Mouse (Mus musculus) adrenal gland, adult (tissue): ENCODE measurements around the gene Ntn5.
"Not testable (repeated sequence)": the region's sequence is repeated elsewhere in the genome, so short reads cannot be mapped to it uniquely, and the experiment has no call there.

Source experiments
- DNase-seq, 2 experiments: peaks; one replicate each; pipeline ENCODE4 v3.0.0; 2022 to 2023; ENCODE audit warnings: low spot score in 1 of 2; ENCODE audit not compliant: inconsistent age in 2 of 2

The Ntn5 gene

DNA sequence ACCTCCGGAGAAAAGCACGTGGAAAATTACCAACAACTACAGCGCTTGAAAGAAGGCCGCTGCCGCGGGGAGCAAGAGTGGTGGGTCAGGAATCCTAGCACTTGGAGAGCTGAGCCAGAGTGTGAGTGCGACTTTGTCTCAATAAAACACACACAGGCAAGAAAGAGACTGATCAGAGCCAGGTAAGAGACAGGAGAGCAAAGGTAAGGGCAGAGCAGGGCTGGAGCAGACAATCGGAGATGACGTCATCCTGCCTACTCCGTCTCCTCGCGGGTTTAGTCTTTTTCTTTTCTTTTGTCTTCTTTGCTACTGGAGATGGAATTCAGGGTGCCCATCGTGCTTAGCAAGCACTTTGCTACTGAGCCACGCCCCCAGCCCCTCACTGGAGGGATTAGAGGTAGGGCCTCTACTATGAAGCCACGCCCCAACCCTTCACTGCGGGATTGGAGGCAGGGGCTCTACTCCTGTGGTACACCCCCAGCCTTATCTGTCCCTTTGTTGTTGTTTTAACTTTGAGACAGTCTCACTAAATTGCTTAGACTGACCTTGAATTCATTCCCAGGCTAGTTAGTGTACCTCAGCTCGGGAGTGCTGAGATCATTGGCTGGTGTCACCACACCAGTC lies 29.3 kb upstream of the Ntn5 start:
- DNase-seq = peak; percentile 45 to 66

DNA sequence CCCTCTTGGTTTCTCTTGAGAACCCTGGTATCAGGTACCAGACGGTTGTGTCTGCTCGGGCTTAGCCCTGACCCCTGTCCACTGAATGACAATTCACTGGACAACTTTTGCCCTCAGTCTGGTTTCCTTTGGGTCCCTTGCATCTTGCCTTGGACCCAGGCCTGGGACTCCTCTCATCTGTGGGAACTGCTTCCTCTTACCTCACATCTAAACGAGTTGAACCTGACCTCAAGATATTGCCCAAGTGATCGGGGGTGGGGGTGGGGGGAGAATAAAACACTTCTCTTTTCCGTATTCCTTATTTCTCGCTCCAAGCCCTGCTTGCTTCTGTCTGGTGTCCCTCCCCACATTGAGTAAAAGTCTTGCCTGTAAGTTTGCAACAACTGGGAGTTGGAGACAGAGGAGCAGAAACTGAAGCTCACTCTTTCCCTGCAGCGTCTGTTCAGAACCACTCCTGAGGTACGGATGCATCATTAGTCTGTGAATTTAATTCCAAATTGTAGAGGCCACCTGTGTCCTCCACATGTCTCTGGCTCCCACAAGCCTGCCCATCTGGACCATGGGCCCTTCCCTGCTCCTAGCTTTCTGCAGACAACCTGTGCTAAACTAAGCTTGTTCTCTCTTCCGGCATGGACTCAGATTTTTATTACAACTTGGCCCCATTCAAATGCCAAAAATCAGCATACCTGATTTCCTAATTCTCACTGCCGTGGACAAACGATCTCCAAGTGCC lies 22.9 kb upstream of the Ntn5 start:
- DNase-seq = no peak

GRCm38 (mm10) chr7:45661702-45662101 lies 22.1 kb upstream of the Ntn5 start:
- DNase-seq = not testable (repeated sequence)

GRCm38 (mm10) chr7:45665303-45666138 lies 18.3 kb upstream of the Ntn5 start:
- peak in 1 of 2 experiments; percentile 43 for DNase-seq

DNA sequence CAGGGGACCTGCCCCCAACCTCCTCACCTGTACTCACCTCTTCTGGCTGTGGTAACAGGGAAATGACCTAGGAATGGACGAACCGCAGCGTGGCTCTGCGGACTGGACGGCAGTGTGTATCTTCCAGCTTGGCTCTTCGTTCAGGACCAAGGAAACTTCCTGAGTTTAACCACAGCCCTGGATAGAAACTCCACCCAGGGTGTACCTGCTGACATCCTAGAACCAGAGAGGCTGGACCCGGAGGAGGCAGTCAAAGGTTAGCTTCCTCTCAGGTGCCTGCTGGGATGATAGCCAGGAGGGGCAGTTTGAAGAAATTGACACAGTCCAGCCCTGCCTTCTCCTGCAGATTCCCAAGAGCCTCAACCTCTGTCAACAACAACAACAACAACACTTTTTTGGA lies 17.7 kb upstream of the Ntn5 start, which contains the start of gene Fut2:
Fut2 (minus strand) TSS at position 234 of the 400 bp plus-strand sequence.
- no peak for DNase-seq

GRCm38 (mm10) chr7:45667761-45668160 lies 16.1 kb upstream of the Ntn5 start:
- no peak for DNase-seq

DNA sequence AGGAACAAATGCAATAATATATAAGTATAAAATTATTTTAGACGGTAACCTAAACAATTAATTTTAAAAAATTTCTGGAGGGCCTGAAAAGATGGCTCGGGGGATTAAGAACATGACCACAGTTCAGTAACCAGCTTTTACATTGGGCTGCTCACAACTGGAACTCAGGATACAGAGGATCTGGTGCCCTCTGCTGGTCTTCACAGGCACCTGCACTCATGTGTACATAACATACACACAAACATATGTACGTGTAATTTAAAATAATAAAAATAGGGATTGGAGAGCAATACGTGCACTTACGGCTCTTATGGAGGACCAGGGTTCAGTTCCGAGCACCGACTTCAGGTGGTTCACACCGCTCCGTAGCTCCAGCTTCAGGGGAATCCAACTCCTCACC lies 14.9 kb upstream of the Ntn5 start:
- DNase-seq = no peak

DNA sequence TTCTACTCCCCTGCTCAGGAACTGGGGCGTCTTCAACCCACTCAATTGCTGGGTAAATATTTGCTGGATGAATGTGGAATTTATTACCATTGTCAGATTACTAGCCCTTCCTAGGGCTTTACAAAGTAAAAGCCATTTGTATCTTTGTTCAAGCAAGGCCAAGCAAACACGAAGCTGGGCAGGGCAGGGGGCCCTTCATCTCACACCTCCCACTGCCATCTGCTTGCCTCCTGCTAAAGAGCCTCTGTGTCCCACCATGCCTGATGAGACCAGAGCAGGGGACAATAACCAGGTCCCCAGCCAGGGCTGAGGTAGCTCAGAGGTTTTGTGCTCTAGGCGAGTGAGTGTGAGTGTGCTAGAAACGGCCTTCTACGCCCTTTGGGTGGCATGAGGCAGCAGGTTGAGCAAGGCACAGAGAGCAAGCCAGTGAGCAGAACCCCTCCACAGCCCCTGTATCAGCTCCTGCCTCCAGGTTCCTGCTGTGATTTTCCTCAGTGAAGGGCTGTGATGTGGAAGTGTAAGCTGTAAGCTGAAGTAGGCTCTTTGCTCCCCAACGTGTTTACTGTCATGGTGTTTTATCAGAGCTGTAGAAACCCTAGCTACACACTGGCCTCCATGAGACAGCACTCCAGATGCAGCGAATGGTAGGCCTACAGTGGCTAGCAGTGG lies 6.1 kb upstream of the Ntn5 start:
- DNase-seq = peak in 1 of 2 experiments; percentile 56

DNA sequence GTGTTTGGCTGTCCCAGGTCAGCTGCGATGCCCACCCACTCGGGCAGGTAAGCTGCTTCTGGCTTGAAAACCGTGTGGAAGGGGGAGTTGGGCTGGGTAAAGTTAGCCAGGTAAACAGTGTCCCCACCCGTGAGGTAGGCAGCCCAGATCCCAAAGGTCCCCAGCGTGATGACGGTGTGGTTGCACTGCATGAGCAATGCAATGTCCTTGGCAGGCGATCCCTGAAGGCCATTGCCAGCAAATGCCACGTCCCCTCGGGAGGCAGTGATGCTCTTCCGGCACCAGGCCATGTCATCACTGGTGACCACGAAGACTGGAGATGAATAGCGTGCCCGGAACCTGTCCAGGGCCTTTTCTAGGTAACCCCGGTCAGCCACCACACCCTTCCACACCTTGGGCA lies 5.3 kb upstream of the Ntn5 start:
- DNase-seq = peak; percentile 86 to 88

DNA sequence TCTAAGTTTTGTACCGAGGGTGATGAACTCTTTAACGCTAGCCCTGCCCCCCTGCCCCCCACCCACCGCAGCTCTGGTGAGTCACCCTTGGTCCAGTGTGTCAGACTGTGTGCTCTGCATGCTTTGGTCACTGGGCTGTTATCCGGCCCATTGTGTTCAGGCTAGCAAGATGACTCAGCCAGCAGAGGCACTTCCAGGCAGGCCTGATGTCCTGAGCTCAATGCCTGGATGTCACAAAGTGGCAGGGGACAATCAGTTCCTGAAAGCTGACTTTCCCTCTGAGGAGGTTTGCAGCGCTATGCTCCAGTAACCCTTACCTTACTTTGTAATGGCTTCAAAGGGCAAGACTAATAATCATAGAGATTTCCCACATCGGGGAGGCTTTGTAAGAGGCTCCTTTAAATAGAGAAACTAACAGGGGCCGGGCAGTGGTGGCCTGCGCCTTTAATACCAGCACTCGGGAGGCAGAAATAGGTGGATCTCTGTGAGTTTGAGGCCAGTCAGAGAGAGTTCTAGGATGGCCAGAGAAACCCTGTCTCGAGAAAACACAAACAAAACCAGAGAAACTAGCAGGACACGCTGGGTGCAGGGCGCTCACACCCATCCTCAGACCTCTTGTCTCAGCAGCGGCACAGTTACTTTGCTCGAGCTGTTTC lies 3.7 kb upstream of the Ntn5 start:
- peak; percentile 89 to 91 for DNase-seq

DNA sequence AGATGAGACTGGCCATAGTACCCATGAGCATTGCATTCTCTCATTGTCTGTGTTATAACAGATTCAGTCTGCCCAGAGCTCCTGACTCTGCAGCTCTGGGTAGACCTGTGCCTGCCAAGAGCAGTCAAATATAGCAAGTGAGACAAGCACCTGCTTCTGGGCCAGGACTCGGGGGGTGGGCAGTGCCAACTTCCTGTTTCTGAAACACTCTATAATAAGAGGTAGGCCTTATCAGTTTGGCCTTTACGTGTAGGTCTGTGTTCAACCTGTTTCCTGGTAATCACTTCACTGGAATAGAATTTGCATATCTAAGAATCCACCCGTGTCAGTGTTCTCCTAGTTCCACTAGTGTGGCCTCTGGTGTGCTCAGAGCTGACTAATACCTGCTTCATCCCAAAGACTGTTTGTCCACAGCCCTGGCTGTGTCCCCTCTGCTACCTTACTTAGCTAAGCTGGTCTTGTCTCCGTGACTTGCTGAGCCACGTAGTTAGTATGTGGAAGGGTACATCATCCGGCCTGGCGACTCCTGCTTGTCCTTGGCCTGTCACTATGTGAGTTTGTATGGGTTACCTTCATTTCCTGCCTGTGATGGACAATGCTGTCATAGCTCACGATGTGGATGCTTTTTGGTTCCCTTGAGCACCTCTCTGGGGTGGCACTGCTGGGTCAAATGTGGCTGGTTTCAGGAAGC lies 2.6 kb upstream of the Ntn5 start:
- peak; percentile 49 to 65 for DNase-seq

GRCm38 (mm10) chr7:45682144-45683126 lies 1.4 kb upstream of the Ntn5 start:
- peak; percentile 89 to 95 for DNase-seq

GRCm38 (mm10) chr7:45685811-45686210 lies 2.0 kb downstream of the Ntn5 start:
- DNase-seq = no peak

DNA sequence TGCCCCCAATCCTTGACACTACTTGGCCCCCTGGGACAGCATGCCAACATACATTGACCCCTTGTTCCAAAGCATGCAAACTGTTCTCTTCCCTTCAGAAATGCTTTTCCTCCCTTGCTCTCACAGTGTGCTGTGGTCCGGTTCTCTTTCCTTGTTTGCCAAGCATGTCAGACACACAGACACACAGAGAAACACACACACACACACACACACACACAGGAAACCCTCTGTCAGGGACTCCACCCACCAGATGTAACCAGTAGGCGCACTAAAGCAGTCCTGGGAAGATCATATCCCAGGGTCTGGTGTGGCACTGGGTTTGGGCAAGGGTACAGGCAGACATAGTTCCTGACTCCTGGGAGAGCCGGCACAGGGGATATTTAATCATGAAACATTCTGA lies 3.0 kb downstream of the Ntn5 start:
- DNase-seq = no peak

DNA sequence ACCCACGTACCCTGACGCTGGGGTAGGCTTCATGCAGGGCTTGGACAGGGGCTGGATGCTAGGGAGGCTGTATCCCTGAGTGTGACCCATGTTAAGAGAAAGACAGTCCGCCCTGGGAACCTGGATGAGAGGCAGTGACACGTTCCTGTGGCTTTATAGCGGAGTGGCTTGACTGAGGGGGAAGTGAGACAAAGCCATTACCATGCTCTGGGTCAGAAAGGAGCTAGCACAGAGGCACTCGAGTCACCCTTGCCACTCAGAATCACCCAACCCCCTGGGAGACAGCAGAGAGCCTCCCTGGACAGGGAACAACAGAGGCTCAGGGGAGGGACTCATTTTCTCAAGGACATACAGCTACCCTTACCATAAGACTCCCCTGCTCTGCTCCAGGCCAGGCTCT lies 5.3 kb downstream of the Ntn5 start:
- DNase-seq = no peak

GRCm38 (mm10) chr7:45689800-45690199 lies 6.0 kb downstream of the Ntn5 start:
- DNase-seq = peak in 1 of 2 experiments; percentile 62

GRCm38 (mm10) chr7:45692364-45692763 lies 8.5 kb downstream of the Ntn5 start:
- DNase-seq = no peak

DNA sequence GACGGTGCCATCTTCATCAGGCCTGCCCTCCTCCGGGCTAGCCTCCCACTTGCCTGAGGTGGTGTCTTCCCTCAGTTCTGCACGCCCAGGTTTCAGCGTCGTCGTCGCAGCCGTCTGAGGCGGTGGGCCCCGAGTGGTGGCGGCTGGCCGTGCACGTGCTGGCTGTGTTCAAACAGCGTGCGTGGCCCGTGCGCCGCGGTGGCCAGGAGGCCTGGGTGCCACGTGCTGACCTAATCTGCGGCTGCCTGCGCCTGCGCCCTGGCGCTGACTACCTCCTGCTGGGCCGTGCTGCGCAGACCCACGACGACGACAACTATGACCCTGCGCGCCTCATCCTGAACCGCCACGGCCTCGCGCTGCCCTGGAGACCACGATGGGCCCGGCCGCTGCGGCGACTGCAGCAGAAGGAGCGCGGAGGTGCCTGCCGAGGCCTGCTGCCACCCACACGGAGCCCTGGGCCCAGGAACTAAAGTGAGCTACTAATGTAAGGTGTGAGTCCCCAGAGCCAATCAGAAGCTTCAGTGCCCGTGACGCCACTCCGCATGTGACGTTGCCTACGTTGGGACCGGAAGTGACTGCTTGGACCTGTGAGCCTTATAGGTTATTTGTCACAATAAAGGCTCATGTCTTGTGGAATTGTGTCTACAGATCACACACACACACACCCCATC lies 10.2 kb downstream of the Ntn5 start, which contains the start of gene Sec1:
Sec1 (minus strand) TSS at position 482 of the 671 bp plus-strand sequence.
- peak in 1 of 2 experiments; percentile 18 for DNase-seq
